Mouse (Mus musculus): ENCODE data around the gene Foxp1. TPM values are rescaled to one million over a fixed set of nuclear protein-coding genes. Genes with fewer than 3 reads are reported as not detected.

Gene Foxp1
- polyA plus RNA-seq, 2 experiments = 101 to 166 TPM

DNA sequence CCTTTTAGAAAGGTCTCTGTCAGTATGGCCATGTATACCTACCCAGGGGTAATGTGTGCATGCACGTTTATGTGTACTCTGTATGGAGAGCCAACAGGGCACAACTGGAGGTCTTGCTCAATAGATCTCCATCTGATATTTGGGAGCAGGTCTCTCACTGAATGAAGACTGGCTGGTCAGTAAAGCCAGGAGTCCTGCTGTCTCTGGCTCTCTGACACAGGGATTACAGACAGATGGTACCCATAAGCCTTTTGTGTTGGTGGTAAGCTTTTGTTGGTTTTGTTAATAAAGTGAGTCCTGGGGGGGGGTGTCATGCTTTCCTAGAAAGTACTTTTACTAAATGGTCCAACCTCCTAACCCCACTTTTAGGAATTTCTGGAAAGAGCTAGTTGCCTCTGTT is 245.3 kb downstream of the Foxp1 start:
- Histone ChIP-seq H3K27me3 (ENCODE audit: control insufficient read depth, insufficient read depth, low read length) (no peaks in the 10 kb centered on the region), H3K4me2 (replicated peaks; ENCODE audit: low read depth, low read length, severe bottlenecking) (no peak overlapping the region), H3K27ac (replicated peaks; ENCODE audit: low read depth, low read length) (no peak overlapping the region), H3K36me3 (ENCODE audit: control insufficient read depth, insufficient read depth, low read length) (no peaks in the 10 kb centered on the region), H3K9me3 (ENCODE audit: control insufficient read depth, low read length) (no peaks in the 10 kb centered on the region), H3K9ac (ENCODE audit: low read depth, low read length, severe bottlenecking) (no peak overlapping the region), H3K4me3 (replicated peaks; ENCODE audit: low read length) (no peak overlapping the region), H3K4me1 (ENCODE audit: control insufficient read depth, insufficient read depth, low read length) (peaks cover 42% of the 10 kb centered on the region)
- TF ChIP-seq POLR2A (IDR thresholded peaks at IDR 0.05; ENCODE audit: borderline replicate concordance, extremely low read depth, insufficient read depth, insufficient read length) = no peak
- WGBS = 83% methylated on average over 1 of the region's 1 CpGs
- DNase-seq (ENCODE audit: low spot score) = no peak
- ATAC-seq (ENCODE audit: low FRiP score, low read depth) = no peak

- ATAC-seq (ENCODE audit: low FRiP score, low read depth) (no peak), DNase-seq (ENCODE audit: low spot score) (no peak)
- Histone ChIP-seq H3K4me2 (replicated peaks; ENCODE audit: low read depth, low read length, severe bottlenecking) (no peak overlapping the region), H3K9me3 (ENCODE audit: control insufficient read depth, low read length) (no peaks in the 10 kb centered on the region), H3K36me3 (ENCODE audit: control insufficient read depth, insufficient read depth, low read length) (no peaks in the 10 kb centered on the region), H3K27ac (replicated peaks; ENCODE audit: low read depth, low read length) (no peak overlapping the region), H3K4me1 (ENCODE audit: control insufficient read depth, insufficient read depth, low read length) (peaks cover 52% of the 10 kb centered on the region), H3K27me3 (ENCODE audit: control insufficient read depth, insufficient read depth, low read length) (no peaks in the 10 kb centered on the region), H3K4me3 (replicated peaks; ENCODE audit: low read length) (no peak overlapping the region), H3K9ac (ENCODE audit: low read depth, low read length, severe bottlenecking) (no peak overlapping the region)
- 45% methylated on average over 7 of the region's 7 CpGs for WGBS
- no peak for TF ChIP-seq POLR2A (IDR thresholded peaks at IDR 0.05; ENCODE audit: borderline replicate concordance, extremely low read depth, insufficient read depth, insufficient read length)
These were observed 246.2 kb downstream of the Foxp1 start for GRCm38 (mm10) chr6:99276297-99276653.

DNA sequence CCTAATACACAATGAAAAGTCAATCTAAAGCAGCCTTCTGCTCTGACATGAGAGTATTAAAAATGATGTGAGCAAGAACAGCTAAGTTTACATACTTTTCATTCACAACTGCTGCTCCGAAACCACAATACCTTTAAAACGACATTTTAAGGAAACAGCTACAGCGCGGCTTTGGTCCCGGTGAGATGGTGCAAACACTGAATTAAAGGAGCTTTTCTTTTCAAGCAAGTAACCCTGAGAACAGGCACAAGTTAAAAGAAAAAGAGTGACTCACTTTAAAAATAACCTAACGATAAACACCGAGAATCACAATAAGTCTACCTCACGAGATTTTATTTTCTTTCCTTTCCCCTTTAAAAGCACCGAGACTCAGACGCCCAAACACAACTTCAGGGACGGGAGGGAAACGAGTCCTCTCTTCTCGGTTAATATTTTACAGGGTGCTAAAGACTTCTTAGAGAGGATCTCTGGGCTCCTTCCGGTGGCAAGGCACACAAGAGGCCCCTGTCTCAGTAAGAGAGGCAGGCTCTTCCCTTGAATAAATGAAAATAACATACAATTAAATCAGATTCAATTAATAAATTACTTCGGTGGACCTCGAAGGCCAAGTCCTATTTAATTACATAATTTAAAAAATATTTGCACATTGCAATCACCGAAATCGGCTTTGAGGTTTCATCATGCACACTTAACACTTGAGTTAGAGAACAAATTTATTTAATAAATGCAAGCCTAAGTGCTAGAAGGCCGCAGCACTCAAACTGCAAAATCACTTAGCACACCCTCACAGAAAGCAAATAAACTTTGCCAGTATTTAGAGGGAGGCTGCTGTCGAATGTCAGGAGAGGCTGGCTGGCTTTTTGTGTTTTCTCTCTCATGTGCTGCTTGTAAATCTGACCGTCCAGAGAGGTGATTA is 246.9 kb downstream of the Foxp1 start:
- no peak overlapping the region for H3K9ac ChIP-seq (ENCODE audit: low read depth, low read length, severe bottlenecking)
- no peaks in the 10 kb centered on the region for H3K36me3 ChIP-seq (ENCODE audit: control insufficient read depth, insufficient read depth, low read length)
- peaks cover 58% of the 10 kb centered on the region for H3K4me1 ChIP-seq (ENCODE audit: control insufficient read depth, insufficient read depth, low read length)
- H3K4me2 ChIP-seq (replicated peaks; ENCODE audit: low read depth, low read length, severe bottlenecking) = peak overlapping the region; percentile 31; the same call in 1 of the 2 replicates
- DNase-seq (ENCODE audit: low spot score) = no peak
- no peak for TF ChIP-seq POLR2A (IDR thresholded peaks at IDR 0.05; ENCODE audit: borderline replicate concordance, extremely low read depth, insufficient read depth, insufficient read length)
- 0 out of 2 replicates have a peak overlapping the region, but pooled peaks have one; percentile 3 for H3K4me3 ChIP-seq (replicated peaks; ENCODE audit: low read length)
- 27% methylated on average over 21 of the region's 21 CpGs for WGBS
- H3K27ac ChIP-seq (replicated peaks; ENCODE audit: low read depth, low read length) = peak overlapping the region; percentile 40; the same call in 1 of the 2 replicates
- no peaks in the 10 kb centered on the region for H3K27me3 ChIP-seq (ENCODE audit: control insufficient read depth, insufficient read depth, low read length)
- no peaks in the 10 kb centered on the region for H3K9me3 ChIP-seq (ENCODE audit: control insufficient read depth, low read length)
- ATAC-seq (ENCODE audit: low FRiP score, low read depth) = no peak

- Histone ChIP-seq H3K27ac (replicated peaks; ENCODE audit: low read depth, low read length) (0 out of 2 replicates have a peak overlapping the region, but pooled peaks have one; percentile 2), H3K4me1 (ENCODE audit: control insufficient read depth, insufficient read depth, low read length) (peaks cover 65% of the 10 kb centered on the region), H3K4me2 (replicated peaks; ENCODE audit: low read depth, low read length, severe bottlenecking) (no peak overlapping the region), H3K9ac (ENCODE audit: low read depth, low read length, severe bottlenecking) (no peak overlapping the region), H3K4me3 (replicated peaks; ENCODE audit: low read length) (no peak overlapping the region), H3K36me3 (ENCODE audit: control insufficient read depth, insufficient read depth, low read length) (no peaks in the 10 kb centered on the region), H3K27me3 (ENCODE audit: control insufficient read depth, insufficient read depth, low read length) (no peaks in the 10 kb centered on the region), H3K9me3 (ENCODE audit: control insufficient read depth, low read length) (no peaks in the 10 kb centered on the region)
- DNase-seq (ENCODE audit: low spot score) = no peak
- ATAC-seq (ENCODE audit: low FRiP score, low read depth) = no peak
- TF ChIP-seq POLR2A (IDR thresholded peaks at IDR 0.05; ENCODE audit: borderline replicate concordance, extremely low read depth, insufficient read depth, insufficient read length) = no peak
- 66% methylated on average over 5 of the region's 5 CpGs for WGBS
These were observed 247.9 kb downstream of the Foxp1 start for GRCm38 (mm10) chr6:99274667-99275066.

- Histone ChIP-seq H3K27me3 (ENCODE audit: control insufficient read depth, insufficient read depth, low read length) (no peaks in the 10 kb centered on the region), H3K27ac (replicated peaks; ENCODE audit: low read depth, low read length) (0 out of 2 replicates have a peak overlapping the region, but pooled peaks have one; percentile 2), H3K9me3 (ENCODE audit: control insufficient read depth, low read length) (no peaks in the 10 kb centered on the region), H3K9ac (ENCODE audit: low read depth, low read length, severe bottlenecking) (no peak overlapping the region), H3K4me2 (replicated peaks; ENCODE audit: low read depth, low read length, severe bottlenecking) (no peak overlapping the region), H3K4me3 (replicated peaks; ENCODE audit: low read length) (no peak overlapping the region), H3K36me3 (ENCODE audit: control insufficient read depth, insufficient read depth, low read length) (no peaks in the 10 kb centered on the region), H3K4me1 (ENCODE audit: control insufficient read depth, insufficient read depth, low read length) (peaks cover 65% of the 10 kb centered on the region)
- TF ChIP-seq POLR2A (IDR thresholded peaks at IDR 0.05; ENCODE audit: borderline replicate concordance, extremely low read depth, insufficient read depth, insufficient read length) = no peak
- ATAC-seq (ENCODE audit: low FRiP score, low read depth) (no peak), DNase-seq (ENCODE audit: low spot score) (no peak)
- WGBS = 64% methylated on average over 6 of the region's 6 CpGs
These were observed 248.3 kb downstream of the Foxp1 start for GRCm38 (mm10) chr6:99274222-99274621.
